Mouse (Mus musculus): Measurements from ENCODE around the gene Olfr1232.

DNA sequence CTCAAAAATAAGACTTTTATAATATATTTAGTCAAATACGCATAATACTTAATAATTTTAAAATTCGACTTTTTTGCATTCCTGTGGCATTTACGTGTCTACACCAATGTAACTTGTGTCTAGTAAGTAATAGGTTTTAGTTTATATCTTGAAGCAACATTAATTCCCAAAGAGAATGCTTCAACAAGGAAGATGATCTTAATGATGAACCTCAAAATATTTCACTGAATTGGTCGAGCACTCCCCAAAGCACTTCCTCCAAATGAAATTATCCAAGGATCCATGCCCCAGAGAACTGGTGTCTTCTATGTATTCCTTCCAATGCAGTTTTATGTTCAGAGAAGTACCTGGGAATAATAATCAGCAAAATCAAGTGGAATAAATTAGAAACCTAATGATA is 35.3 kb upstream of the Olfr1232 start, which contains the start of gene Olfr1234:
- no peak for TF ChIP-seq CTCF (IDR thresholded peaks at IDR 0.05; ENCODE audit: insufficient read depth, low read length)
- TF ChIP-seq POLR2A (IDR thresholded peaks at IDR 0.05; ENCODE audit: borderline replicate concordance, extremely low read depth, low read depth, low read length): no peak

Measured in lung, adult 2 months (tissue).